Mouse (Mus musculus) cerebellum, adult (tissue): ENCODE measurements at regions not wholly inside any gene's neighbourhood (a gene's known extent, or its start where the extent isn't known, plus 50 kb on each side); places are given as distances from the start of the nearest gene placed in this dataset.

Experiments used
- ATAC-seq: cut with Nextera tagmentation; 2 replicates; pipeline ENCODE4 v1.9.2; 2017; ENCODE audit warnings: mild to moderate bottlenecking, moderate library complexity, mixed read lengths; ENCODE audit not compliant: insufficient number of reproducible peaks, low FRiP score, low TSS enrichment

DNA sequence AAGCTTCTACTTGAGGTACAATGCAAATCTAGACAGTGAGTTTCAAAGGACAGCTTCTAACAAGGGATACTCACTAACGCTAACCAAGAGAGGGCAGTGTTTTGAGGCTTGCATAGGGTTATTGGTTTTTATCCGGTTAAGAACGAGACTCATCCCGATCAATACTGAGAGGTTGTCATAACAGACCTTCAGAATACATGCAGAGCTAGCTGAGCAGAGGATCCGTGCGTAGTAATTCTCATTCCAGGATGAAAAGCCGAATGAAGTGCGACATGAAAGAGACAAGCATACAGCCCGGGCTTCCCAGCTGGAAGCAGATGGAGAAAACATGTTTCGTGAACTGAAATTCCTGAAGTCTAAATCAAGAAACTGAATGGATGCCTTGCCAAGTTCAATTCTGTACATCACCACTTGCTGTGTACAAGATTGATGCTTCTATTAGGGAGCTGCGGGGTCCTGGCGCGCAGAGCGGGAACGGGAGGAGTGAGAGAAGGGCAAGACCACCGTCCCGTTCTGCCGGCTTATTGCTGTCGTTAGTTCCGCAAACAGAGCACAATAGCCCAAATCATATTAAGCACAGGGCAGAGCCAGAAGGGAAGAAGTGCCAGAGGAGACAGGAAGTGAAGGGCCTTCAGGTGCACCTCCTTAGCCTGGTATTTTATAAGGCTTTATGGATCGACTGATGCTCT, 65.4 kb upstream of the Tes start:
- ATAC-seq = no peak

DNA sequence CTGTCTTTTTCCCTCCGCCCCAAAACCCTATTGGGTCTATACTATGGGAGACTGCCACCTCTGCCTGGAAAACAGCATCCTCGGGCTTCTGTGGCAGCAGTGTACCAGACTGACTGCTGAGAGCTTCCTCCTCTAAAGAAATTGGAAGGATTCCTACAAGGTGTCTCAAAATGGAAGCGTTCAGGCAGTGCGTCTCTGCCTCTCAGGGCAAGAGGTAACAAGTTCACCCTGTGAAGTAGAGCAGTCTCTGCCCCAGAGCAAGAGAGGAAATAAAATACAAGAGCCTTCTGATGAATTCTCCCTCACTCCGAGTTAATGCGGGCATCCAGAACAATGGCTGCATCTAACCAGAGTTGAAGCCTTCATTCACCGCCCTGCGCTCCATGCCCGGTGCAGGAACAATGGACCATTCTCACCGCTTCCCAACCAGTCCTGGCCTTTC, 69.4 kb upstream of the Tes start:
- no peak for ATAC-seq

DNA sequence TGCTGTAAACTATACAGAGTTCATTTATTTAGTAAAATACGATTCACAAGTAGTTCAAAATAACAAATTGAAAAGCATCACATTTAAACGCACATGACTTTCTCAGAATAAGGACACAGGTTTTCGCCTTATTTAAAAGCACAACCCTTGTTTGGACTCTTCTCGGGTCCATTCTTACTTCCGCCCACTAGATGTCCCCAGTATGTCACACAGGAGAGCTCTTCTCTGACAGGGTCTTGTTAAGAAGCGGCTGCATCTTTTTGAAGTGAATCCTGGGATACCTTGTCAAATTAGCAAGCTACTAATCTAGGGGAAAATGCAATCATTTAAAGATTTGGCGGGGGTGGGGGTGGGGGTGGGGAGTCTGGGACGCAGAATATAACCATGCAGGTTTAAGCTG, 70.2 kb upstream of the Tes start:
- ATAC-seq = no peak

DNA sequence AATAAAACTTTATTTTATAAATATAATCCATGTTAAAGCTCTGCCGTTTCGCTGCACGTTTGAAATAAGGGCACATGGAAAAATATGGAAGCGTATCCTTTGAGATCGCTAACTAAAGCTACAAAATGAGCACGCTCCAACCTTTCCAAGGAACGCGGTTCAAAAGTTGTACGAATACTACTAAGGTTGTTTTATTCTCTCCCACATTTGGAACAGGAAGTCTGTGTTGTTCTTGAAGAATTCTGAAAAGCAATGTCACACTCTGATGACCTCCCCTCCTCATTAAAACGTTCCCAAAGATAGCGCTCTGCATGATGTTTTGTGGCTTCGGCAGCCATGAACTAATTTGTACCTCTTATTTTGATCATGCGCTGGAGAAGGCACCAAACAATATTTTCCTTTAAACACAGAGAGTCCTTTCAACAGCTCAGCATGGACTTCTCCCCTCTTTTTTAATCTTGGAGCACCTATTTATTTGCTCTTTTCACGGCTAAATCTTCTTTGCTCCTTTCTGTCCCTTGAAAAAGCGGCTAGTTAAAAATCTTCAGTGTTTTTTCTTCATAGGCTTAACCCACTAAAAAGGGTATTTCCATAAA, 72.9 kb upstream of the Tes start:
- no peak for ATAC-seq

DNA sequence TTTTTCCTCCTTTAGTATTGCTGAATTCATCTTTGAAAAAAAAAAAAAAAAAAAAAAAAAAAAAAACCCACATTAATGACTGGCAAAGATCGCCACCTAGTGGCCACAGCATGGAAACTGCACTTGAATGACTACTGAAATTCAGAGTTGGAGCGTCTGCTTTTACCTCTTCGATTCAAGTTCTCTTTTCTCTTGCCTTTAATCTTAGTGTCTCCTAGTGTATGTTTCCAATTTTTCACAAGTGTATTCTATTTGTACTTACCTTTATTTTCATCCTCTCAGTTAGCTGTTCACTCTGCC, 79.9 kb upstream of the Tfec start:
- ATAC-seq = no peak

DNA sequence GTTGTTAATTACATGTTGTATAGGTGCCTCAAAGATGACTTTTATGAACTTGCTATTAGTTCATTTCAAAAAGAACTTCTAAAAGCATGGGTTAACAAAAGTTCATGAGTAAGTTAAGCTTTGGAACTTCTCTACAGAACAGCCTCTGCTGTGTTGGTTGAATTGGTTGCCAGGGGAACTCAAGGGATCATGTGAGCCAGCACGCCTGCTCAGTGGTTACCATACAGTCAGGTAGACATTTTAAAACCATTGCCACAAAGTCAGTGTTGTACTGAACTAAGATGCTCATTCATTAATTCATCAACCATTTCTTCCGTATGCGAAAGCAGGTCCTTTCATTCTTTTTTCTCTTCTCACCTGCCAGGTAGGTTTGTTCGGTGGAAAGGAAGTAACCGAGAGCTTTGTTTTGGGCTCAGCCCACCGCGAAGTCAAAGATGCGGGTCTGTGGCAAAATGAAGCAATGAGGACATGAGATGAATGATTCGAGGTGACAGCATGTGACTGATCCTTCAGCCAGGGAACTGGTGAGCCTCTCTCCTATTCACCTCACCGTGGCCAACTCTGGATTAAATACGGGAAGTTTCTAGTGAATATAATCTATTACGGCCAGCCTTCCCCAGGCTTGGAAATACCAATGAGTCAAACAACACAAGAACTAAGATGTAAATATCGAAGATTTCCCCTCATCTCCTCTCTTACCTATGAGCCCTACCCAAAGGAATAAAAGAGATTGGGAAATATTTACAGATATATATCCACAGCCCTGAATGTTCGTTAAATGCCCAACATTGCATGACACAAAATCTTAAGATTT, 79.4 kb upstream of the Tfec start:
- 0 out of 2 replicates have a peak, but pooled peaks have one; percentile 26 for ATAC-seq

DNA sequence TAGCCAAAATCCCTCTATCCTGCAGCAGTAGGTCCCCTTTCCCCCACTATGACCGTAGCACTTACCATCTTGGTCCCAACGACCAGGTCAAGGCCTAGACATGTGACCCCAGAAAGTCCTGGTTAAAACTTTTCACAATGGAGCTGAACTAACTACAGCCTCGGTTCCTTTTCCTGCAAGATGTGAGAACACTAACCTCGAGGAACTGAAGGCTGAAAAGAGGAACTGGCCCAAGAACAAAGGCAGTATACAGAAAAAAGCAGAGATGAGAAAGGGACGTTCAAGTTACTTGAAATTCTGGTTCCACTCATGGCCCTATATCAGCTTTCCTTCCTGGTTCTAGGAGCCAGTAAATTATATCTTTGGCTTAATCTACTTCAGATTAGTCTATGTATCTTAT, 67.4 kb upstream of the Tfec start:
- ATAC-seq = no peak

DNA sequence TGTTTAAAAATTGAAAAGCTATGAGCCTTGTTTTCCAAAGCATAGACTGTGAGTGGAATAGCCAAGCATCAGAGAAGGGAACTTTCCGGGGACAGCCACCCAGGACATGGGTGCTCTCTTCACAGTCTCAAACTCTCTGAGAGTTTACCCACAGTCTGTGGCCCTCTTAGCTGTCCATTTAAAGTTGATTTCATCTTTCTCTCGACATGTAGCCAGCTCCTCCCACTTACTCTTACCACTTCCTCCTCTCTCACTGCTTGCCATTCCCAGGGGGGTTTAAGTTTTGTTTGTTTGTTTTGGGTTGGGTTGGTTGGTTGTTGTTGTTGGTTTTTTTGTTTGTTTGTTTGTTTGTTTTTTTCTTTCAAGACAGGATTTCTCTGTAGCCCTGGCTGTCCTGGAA, 66.1 kb upstream of the Tfec start:
- ATAC-seq = no peak

DNA sequence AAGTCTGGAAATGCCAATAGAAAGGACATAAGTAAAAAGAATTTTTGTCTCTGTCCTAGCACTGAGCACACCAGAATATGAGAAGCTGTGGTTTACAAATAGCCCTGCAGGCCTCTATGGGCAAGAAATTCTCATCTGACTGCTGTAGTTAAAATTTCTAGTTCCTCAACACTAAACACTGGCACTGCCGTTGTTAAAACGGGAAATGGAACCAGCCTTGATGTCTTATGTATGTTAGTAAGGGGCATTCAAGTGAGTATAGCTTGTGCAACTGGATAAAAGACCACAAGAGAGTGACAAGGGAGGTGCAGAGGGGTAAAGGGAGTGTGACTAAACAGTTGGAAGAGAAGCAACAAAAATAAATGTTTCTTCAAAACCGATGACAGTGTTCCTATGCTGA, 65.7 kb upstream of the Tfec start:
- ATAC-seq = no peak

DNA sequence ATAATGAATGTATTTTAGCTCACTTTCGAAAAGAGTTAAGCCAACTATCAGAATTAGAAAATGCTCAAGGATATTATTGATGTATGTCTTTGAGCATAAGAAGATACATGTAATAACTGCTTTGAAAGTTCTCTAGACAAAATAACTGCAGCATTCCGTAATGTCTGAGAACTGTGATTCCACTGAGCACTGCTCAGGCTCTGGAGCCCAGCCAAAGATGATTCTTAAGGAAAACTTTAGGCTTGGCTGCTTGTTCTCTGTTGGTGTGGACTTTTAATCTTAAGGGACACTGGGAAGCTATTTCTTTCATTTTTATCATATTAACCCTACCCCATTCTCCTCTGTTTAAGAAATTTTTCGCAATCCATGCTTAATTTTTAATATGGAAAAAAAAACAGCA, 59.9 kb upstream of the Tfec start:
- ATAC-seq = no peak

DNA sequence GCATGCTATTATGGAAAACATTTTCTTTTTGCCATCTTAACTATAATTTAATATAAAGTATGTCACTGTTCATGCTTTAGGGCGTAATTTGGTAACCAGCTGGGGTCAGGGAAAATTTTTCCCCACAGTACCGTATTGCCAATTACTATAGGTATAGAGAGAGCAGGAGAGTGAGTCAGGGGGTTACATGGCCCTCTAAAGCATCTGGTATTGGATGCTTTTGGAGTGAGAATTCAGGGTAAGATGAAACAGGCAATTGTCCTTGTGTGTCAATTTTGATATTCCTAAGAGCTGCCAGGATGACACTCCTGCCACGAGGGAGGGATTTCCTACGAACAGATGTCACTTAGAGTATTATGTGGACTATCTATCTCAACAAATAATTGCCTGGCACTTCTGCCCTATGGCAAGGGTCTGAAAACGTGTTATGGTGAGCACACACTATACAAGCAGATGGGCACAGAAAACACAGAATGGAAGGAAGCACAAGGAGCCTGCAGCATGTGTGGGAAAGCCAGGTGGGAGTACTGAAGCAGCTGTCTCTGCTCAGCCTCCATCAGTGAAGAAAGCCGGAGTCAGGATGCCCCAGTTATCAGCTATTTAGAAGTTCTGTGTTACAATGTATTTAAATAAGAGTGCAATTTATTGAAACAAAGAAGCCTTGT, 58.7 kb upstream of the Tfec start:
- no peak for ATAC-seq
